Mouse (Mus musculus) Patski (cell line): Measurements from ENCODE around the gene Foxc1. TPM values are rescaled to one million over a fixed set of nuclear protein-coding genes. Genes with fewer than 3 reads are reported as not detected.

ENCODE experiments used
- ATAC-seq: fragments of 100-300 bp; one replicate; pipeline ENCODE4 v1.8.0; 2021
- CTCF ChIA-PET: fragments of 350-600 bp; sonication (Branson Sonifier 250); formaldehyde crosslinking; loops from one replicate; lab custom pipeline; 2022; ENCODE audit warnings: inconsistent platforms; lab: Charles Lee
- POLR2A ChIA-PET: fragments of 350-600 bp; sonication (Branson Sonifier 250); formaldehyde crosslinking; loops from one replicate; lab custom pipeline; 2022; ENCODE audit warnings: antibody characterized with exemption, inconsistent platforms; lab: Charles Lee
- DNase-seq: peaks from one replicate; pipeline ENCODE4 v3.0.0-alpha.2; 2011; ENCODE audit warnings: low read depth, low spot score
- H3K27me3 ChIP-seq: fragments of 371-371 bp; one replicate; pipeline ENCODE4 v1.5.1; 2021
- CTCF ChIP-seq: fragments of 100-300 bp; IDR thresholded peaks from one replicate; pipeline ENCODE4 v1.5.1; 2021
- in situ Hi-C: fragments of 300-500 bp; cut with MboI; formaldehyde crosslinking; loops from 3 replicates; pipeline ENCODE4 v1.11.1; 2018; ENCODE audit warnings: low pct_unique_long_range_greater_than_20kb, mixed read lengths
- polyA plus RNA-seq: library from polyadenylated mRNA; unstranded; gene quantifications from one replicate; pipeline ENCODE4 v1.2.3, GENCODE M21; 2021

The Foxc1 gene
- polyA plus RNA-seq, 1 experiment from 2014 or later: 29.1 TPM

- TF ChIP-seq CTCF: no peak
- ChIA-PET CTCF (interaction anchor here (1.2 kb wide), 1 partner anchor 12 kb away, joined by 5 read pairs; no protein-coding TSS in a partner anchor), POLR2A (no interaction called here)
- in situ Hi-C loops: no loop called here
- ATAC-seq (no peak), DNase-seq (no peak)
- H3K27me3 ChIP-seq: no peaks in the 10 kb centered on the region
Observed at GRCm38 (mm10) chr13:31825180-31825579, 18.7 kb downstream of the Foxc1 start.

- DNase-seq (no peak), ATAC-seq (no peak)
- H3K27me3 ChIP-seq: no peaks in the 10 kb centered on the region
- POLR2A ChIA-PET: no interaction called here
- CTCF ChIA-PET: interaction anchor here (1.1 kb wide), 1 partner anchor 12 kb away, joined by 3 read pairs; no protein-coding TSS in a partner anchor
- no peak for TF ChIP-seq CTCF
- in situ Hi-C loops: no loop called here
Observed at GRCm38 (mm10) chr13:31827160-31827559, 20.7 kb downstream of the Foxc1 start.

GRCm38 (mm10) chr13:31827820-31828332 lies 21.4 kb downstream of the Foxc1 start:
- H3K27me3 ChIP-seq: no peaks in the 10 kb centered on the region
- POLR2A ChIA-PET: no interaction called here
- CTCF ChIA-PET: no interaction called here
- in situ Hi-C loops: no loop called here
- ATAC-seq (no peak), DNase-seq (no peak)
- TF ChIP-seq CTCF: peak; percentile 27

GRCm38 (mm10) chr13:31828446-31828845 lies 22.0 kb downstream of the Foxc1 start:
- ChIA-PET CTCF (no interaction called here), POLR2A (no interaction called here)
- ATAC-seq (no peak), DNase-seq (no peak)
- no peaks in the 10 kb centered on the region for H3K27me3 ChIP-seq
- in situ Hi-C loops: no loop called here
- TF ChIP-seq CTCF: no peak

DNA sequence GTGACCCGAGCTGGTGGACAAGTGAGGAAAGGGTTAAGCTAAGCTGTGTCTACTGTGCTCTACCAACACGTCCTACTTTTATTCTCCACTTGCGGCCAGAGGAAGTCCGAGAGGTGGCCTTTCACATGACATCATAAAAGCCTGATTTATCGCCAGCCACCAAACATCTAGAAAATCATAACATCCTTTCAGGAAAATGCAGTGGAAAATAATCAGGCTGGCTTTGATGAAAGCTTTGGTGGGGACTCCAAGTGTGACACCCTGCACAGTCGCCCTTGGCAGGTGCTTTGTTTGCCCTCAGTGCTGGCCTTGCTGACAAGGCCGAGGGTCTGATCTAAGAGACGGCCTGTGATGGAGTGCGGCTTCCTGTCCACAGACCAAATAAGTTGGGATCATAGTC lies 23.9 kb downstream of the Foxc1 start:
- no peak for DNase-seq
- in situ Hi-C loops: no loop called here

GRCm38 (mm10) chr13:31835802-31836201 lies 29.4 kb downstream of the Foxc1 start:
- DNase-seq (no peak), ATAC-seq (no peak)
- no peaks in the 10 kb centered on the region for H3K27me3 ChIP-seq
- in situ Hi-C loops: no loop called here
- ChIA-PET CTCF (interaction anchor here (0.9 to 1.7 kb wide), 2 partner anchors 12 to 13 kb away, joined by 3 to 4 read pairs; no protein-coding TSS in a partner anchor), POLR2A (interaction anchor here (1.0 kb wide), 1 partner anchor 14 kb away, joined by 3 read pairs; no protein-coding TSS in a partner anchor)
- TF ChIP-seq CTCF: no peak

More for the DNA sequence above, 23.9 kb downstream of the Foxc1 start:
- H3K27me3 ChIP-seq: no peaks in the 10 kb centered on the region
- TF ChIP-seq CTCF: no peak
- no peak for ATAC-seq
- ChIA-PET CTCF (interaction anchor here (1.4 kb wide), 1 partner anchor 21 kb away, joined by 4 read pairs; no protein-coding TSS in a partner anchor), POLR2A (interaction anchor here (1.1 kb wide), 1 partner anchor 380 kb away, joined by 4 read pairs; no protein-coding TSS in a partner anchor)

DNA sequence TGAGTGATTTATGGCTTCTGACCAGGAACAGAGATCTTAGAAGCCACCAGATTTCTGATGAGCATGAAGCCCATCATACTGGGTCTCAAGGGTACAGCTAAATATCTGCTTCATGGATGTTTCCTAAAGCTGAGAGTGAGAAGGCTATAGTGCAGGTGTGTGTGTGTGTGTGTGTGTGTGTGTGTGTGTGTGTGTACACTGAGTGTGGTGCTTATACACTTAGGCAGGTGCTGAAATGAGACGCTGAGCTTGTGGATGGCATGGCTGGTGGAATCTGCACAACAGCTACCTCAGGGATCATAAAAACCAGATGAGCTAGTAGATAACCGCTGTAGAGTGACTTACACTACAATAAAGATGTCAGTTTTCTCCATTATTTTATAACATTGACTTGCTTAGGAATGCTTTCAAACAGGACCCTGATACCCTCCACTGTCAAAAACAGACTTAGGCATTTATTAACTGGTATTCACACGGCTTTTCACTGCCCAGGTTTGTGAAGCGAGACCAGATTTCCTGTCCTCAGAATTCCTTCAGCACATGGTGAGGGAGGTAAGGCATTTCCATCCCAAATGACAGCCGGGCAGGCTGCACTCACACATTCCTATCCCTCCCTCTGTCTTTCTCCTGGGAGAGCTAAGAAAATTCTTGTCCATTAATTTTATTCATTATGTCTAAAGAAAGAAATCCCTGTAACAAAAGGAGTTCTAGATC lies 43.0 kb downstream of the Foxc1 start:
- peak; percentile 74 for DNase-seq
- peak; percentile 81 for ATAC-seq
- ChIA-PET CTCF (interaction anchor here (0.6 to 1.8 kb wide), 6 partner anchors 11 to 158 kb away, joined by 3 to 5 read pairs (median 3); no protein-coding TSS in a partner anchor), POLR2A (interaction anchor here (0.5 to 1.1 kb wide), 4 partner anchors 9 to 78 kb away, joined by 3 to 4 read pairs (median 3); no protein-coding TSS in a partner anchor)
- H3K27me3 ChIP-seq: no peaks in the 10 kb centered on the region
- in situ Hi-C loops: no loop called here
- no peak for TF ChIP-seq CTCF

GRCm38 (mm10) chr13:31853564-31853963 lies 47.1 kb downstream of the Foxc1 start:
- H3K27me3 ChIP-seq: no peaks in the 10 kb centered on the region
- in situ Hi-C loops: no loop called here
- POLR2A ChIA-PET: no interaction called here
- CTCF ChIA-PET: no interaction called here
- DNase-seq (no peak), ATAC-seq (no peak)
- TF ChIP-seq CTCF: no peak

GRCm38 (mm10) chr13:31854000-31854399 lies 47.6 kb downstream of the Foxc1 start:
- no peaks in the 10 kb centered on the region for H3K27me3 ChIP-seq
- DNase-seq (no peak), ATAC-seq (no peak)
- in situ Hi-C loops: no loop called here
- ChIA-PET POLR2A (no interaction called here), CTCF (no interaction called here)
- TF ChIP-seq CTCF: no peak

- ChIA-PET POLR2A (no interaction called here), CTCF (interaction anchor here (1.1 to 1.4 kb wide), 2 partner anchors 9 to 11 kb away, joined by 3 to 4 read pairs; no protein-coding TSS in a partner anchor)
- DNase-seq (no peak), ATAC-seq (no peak)
- H3K27me3 ChIP-seq: no peaks in the 10 kb centered on the region
- in situ Hi-C loops: no loop called here
- no peak for TF ChIP-seq CTCF
Observed at GRCm38 (mm10) chr13:31860200-31860599, 53.8 kb downstream of the Foxc1 start.

Other genes starting within 250 kb of the Foxc1 start
- not detected for gene A530084C06Rik, start 247.3 kb upstream of the Foxc1 start, polyA plus RNA-seq
- gene Foxf2, start 180.8 kb upstream of the Foxc1 start, polyA plus RNA-seq: 3.8 TPM